Mouse (Mus musculus): ENCODE data around the gene Olfr314.

DNA sequence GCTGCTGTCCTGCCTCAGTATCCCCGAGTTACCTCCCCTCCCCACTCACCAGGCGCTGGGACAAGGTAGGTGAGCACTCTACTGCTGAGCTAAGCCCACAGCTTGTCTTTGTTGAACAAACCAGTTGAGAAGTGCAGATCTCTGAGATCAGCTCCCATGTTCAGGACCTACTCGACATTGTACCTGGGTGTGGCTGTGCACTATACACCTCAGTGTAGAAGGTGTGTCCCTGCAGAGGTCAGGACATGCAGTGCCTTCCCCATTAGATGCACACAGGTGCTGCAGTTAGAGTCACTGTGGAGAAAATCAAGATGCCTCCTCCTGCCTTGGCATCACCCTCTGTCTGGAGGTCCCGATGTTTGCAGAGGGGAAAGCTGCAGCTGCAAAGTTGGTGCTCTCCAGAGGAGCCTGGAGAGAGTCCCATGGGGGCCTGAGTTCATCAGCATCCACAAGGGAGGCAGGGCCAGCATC is 43.9 kb upstream of the Olfr314 start, which contains the start of gene Olfr317:
- no peak for TF ChIP-seq EP300 (optimal IDR thresholded peaks at IDR 0.05)
- TF ChIP-seq CTCF (IDR thresholded peaks at IDR 0.05; ENCODE audit: low read depth) = no peak
